Mouse (Mus musculus) urinary bladder, adult 18-20 months (tissue): ENCODE measurements at regions not wholly inside any gene's neighbourhood (a gene's known extent, or its start where the extent isn't known, plus 50 kb on each side); places are given as distances from the start of the nearest gene placed in this dataset.

Experiments
- DNase-seq, 2 experiments: peaks; one replicate each; pipeline ENCODE4 v3.0.0; 2022; ENCODE audit warnings: low spot score in 2 of 2, mixed read lengths in 2 of 2

DNA sequence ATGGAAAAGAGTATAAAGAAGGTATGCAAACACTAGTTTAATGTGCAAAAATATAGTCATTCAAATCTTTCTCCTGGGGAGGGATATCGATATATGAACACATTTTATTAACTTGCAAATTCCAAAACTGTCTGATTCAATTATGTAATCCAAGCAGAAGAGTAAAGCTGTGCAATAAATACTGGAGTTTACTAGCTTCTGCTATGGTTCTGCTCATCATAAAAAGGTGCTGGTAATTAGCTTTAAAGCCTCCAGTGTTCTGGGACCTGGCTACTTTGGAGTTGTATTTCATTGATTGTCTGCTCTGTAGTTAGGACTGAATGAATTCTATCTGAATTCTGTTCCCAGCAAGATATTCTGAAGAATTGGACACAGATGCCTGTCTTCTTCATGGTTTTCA is 602.7 kb upstream of the Akr1e1 start:
- no peak for DNase-seq

DNA sequence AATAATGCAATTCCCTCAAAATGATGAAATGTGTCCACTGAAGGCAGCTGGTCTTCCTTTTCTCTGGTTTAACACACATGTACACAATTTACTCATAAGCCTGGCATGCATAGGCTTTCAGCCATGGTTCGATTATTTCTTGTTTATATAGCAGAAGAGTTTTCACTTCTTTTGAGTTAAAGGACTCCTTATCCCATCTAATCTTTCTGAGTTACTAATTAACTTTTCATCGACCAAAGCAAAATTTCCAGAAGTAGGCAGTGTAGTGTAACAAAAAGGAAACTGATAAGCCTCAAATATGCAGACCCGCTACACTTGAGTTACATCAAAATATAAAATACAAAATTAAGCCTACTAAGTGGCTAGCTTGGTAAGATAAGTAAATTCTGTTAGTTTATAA is 620.5 kb upstream of the Akr1e1 start:
- no peak for DNase-seq

DNA sequence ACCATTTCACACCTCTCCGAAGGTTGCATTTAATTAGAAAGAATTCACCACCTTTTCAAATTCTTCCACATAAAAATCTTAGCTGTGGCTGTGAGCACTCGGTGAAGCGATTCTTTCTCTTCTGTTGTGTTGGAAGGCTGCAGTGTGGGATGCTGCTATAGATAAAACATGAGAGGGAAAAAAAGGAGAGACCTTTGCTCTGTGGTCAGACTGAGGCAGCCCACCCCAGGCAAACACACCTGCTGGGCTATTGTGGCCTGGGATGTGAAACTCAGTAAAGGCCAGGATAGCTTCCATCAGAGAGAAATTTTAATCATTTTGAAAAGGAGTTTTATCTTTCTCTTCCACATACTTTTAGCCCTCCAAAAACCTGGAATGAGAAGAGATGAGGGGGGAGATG is 625.3 kb upstream of the Akr1e1 start:
- DNase-seq = no peak

DNA sequence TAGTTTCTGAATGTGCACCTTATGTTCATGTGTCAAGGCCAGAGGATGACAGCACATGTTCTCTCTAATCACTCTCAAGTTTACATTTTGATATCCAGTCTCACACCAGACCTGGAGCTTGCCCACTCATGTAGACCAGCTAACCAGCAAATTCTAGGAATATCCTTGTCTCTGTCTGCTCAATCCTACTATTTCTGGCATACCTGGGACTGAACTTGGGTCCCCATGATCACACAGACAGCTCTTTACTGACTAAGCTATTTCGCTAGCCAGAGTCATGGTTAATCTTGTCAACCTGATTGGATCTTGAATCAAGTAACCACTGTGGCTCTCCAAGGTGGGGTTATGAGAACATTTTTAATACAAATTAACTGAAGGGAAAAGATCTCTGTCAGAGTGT is 625.9 kb upstream of the Klf6 start:
- DNase-seq = no peak

DNA sequence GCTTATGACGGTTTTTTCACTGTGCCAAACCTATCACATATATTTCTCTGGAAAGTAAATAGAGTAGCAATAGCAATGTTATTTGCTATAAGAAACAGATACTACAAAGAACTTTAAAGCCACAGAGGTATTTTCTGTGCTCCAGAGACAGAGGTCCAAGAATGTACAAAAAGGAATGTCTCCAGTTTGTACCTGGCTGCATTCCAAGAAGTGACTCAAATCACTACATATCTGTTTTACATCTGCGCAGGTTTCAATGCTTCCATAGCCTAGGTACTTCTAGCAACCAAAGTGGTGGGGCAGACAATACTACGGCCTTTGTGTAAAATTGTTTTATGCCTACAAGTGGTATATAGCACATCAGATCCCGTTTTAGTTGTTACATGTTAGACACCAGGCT is 620.7 kb upstream of the Klf6 start:
- DNase-seq = no peak

DNA sequence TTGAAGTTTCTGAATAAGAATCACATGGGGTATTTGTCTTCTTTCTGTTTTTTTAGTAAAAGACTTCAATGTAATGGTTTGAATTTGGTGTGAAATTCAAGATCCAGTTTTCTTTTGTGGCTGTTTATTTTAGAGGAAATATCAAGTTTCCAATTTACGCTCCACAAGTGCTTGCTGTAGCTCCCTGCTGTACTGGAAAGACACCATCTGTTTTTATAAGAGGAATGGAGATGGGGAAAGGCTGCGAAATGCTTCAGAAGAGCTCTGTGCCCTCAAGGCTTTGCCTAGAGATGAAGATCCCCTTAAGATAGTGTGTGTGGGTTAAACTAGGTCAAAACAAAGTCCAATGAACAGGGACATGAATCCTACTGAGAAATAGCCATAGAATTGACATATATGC is 618.5 kb upstream of the Klf6 start:
- DNase-seq = no peak

DNA sequence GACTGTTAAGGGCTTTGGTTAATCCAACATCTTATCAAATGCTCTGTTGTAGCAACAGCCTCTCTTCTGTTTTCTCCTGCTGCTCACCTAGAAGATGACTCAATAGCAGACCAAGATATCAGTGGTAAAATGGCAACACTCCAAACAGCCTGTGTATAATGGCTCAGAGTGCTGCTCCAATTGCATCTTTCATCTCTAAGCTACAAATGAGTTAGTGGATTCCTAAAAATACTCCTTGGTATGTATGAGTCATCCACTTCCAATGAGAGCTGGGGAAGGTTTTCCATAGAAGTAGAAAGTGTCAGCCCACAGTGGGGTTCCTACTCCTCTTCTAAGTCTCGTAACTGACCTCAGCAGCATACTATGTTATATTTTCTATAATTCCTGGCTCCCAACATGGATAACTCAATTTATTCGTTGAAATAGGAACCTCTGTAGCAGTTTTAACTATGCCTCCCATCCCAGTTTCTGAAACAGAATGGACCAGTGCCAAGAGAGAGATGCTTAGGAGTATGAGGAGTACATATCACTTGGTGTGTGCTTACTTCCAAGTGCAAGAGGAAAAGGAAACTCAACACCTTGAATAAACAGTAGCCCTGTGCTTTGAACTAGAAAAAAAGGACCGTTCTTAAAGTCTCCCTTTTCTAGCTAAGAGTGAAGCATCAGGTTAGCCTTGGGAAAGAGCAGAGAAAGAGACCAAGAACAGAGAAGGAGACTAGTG is 612.5 kb upstream of the Klf6 start:
- no peak for DNase-seq

DNA sequence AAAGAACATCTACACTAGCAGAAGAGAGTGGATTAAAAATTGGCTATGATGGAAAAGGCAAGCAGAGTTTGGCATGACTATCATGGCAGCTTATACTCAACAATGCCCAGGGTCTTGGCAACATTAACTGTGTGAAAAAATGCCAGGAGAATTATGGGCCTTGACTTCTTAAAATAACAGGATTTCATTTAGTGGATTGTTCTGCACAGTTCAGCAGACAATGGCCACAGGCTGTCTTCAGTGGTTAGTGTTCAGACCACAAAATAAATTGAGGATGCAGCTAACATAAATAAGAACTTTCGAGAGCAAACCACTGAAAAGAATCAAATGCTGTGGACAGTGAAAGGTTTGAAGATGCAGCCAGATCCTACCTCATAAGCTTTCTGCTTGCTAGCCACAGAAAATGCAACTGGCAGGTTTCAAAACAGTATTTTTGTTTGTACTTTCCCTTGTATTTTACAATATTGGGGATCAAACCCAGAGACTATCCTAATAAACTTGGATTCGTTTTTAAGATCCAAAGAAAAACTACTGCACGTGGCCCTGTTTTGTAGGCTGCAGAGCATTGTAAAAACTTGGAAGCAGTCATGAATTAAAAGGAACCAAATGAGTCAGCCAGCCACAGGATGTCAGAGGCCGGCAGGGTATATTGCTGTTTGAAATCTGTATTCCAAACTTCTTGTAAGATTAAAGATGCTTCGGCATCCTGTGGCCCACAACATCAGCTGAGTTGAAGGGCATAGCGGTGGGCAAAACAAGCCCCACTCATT is 603.2 kb upstream of the Klf6 start:
- no peak for DNase-seq

DNA sequence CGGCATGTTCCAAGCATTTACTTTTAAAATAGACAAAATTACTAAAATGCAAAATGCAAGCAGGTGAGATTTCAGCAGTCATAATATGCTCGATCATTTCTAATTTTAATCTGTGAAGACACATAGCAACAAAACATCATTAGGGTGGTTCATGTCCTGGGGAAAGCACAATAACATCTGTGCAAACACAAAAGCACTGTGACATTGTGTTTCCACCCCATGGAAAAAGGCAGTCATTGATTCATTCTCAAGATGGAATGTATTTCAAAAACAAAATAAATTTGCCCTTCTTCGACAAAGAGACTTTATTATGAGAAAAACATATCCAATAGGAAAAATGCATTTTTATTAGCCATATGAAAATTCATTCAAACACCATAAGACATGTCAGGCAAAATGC is 601.5 kb upstream of the Klf6 start:
- DNase-seq = no peak

DNA sequence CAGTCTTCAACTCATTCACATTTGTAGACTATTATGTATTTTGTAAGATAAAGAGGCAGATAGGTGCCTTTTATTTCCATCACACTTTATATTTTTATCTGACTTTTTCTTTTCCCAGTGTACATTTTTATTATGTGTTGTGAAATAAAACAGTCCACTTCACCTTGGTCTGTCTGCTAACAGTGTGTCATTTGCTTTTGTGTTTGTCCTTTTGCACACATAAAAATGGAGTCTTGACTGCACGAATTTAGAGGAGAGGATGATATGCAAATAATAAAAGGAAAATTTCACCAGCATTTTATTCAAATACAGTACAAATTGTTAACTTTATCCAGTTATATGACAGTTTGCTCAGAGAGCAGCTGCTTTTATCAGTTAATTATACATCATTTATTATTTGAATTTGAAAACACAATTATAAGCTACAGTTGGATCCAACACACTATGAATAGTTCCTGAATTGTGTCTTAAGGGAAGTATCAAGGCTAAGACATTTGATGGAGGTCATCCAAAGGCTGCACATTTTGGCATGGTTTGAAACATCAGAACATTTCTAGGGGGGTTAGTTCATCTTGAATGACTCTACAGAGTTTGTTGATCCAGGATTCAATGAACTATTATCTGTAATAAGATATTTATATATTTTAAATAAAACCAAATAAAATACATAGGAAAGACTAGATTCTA is 588.6 kb upstream of the Klf6 start:
- no peak for DNase-seq

DNA sequence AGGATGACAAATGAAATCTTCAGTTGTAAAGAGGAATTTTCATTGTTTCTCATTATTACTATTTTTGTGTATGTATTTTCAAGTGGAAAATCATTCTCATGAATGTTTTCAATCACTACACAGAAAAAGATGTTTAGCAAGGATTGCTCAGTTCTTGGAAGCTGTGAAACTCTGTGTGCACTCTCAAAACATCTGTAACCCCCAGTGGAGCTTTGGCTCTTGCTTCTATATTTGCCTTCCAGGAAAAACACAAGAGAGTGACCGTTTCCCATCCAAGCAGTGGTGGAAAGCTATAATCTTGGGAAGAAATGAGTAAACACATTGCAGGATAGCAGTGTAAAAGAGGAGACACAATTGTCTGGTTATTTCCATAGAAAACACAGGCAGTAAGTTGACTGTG is 584.7 kb upstream of the Klf6 start:
- DNase-seq = no peak

DNA sequence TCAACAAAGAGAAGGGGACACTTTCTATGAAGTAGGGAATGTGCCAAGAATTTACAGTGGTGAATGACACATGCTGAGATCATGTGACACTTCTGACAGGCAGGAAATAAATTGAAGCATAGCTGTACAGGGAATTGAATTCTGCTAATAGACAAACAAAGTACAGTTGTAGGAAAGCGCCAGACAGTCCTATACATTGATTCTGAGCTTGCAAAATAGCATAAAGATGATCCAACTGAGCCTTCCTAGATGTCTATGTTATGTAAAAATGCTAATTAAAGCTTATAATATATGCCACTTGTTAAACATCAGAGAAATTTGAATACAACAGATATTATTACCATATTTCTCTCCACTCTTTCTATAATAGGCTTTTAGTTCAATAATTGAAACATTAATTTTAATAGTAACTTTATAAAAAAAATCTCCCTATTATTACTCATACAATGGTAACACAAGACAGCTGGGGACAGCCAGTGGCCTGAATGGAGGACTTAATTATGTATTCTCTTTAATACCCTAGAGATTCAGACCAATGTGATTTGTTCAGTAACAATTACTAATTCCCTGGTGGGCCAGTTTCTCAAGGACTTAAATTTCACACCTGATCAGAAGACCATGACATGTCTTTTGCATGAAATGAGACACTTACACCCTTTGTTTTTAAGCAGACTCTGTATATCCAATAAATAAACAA is 571.4 kb upstream of the Klf6 start:
- DNase-seq = no peak

DNA sequence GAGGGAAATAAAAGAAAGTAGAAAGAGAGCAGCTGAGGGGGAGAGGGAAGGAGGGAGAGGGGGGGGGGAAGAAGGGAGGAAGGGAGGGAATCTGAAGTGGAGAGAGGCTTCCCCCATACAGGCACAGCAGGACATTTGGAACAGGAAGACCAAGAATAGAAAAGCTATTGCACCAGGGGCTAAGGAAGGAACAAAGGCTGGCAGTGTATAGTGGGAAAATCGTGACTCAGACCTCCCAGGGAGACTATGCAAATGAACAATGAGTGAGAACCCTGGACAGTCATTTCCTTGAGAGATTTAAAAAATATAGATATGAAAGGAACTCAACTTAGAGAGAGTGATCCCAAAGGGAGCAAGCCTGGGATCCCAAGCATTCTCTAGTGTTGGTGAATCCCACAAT is 559.1 kb upstream of the Klf6 start:
- no peak for DNase-seq

DNA sequence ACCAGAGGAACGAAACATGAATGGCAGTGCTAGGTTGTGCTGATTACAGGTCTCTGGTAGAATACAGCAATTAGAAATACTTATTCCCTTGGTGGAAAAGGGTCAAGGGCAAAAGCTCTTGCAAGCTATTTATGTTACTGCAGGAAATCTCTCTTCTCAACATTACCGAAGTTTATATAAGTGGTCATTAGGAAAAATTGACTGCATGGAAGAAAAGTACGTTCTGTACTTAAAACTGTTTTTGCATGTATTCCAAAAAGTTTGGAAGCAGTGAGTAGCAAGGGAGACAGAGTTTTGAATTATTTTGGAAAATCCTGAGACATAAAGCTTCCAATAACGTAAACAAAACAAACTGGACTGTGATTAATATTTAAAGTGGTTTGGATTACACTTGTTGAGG is 554.6 kb upstream of the Klf6 start:
- DNase-seq = no peak

DNA sequence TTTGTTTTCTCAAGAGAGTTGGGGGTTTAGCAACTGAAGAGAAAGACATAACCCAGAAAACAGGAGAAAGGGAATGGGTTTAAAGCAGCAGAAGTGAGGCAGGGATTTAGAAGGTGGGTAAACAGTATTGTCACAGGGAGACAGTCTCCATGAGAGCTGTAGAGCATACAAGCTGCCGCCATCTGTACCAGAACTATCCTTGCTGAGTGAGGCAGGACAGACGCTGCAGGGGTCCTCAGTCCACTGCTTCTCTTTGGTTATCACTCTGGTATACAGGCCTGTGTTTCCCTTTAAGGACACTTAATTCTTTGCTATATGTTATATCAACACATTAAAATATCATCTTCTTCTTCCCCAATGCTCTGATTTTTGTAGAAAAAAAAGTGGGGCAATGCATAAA is 548.0 kb upstream of the Klf6 start:
- DNase-seq = no peak

DNA sequence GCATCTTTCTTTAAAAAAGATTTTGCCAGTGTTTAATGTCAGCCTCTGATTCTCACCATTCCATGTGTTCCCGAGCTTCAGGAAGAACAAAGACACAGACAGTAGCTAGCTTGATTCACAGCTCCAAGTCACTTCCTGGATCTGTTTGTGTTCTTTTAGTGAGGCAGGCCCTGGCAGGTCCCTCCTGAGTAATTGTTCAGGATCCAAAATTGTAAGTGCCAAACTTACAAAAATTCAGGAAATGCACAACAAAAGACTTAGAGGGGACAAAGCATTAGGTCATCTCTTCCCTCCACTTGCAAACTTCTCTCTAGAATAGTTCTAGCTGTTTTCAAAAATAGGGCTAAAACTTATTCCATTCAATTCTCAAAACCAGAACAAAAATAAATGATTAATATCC is 546.3 kb upstream of the Klf6 start:
- no peak for DNase-seq

DNA sequence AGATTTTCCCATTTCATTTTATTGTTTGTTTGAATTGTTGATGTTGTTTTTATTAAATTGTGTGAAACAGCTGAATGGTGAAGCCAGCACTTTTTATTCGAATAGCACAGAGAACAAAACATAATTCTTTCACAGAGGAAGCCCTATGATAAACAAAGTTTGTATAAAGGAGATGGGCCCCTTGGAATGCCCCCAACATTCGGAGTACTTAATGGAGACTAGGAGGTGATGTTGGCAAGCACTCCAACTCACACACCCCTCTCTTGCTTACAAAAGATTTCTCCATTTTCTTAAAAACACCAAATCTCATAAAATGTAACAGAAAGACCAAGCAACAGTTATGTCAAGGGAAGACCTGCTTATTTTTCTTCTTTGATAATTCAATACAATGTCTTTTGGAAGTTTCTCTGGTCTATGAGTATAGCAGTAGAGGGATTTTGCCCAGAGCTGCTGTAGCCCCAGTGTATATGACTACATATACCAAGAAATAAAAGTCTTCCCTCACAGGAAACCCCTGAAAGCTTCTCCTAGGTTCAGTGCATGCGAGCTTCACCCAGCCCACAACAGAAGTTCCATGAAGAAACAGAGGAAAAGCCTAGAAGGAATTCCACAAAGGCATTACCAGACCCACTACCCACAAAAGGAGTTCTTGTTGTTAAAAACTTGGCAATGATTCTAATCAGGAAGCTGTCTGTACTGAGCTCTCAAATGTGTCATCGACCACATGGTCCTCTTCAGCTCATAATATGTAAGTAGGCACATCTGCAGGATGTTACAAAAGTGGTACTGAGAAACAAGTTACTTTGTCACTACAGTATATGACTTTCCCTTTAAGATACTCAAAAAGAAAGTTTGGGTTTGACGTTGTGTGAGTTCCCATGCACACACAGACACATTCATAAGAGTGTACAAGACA is 543.1 kb upstream of the Klf6 start:
- DNase-seq = no peak

DNA sequence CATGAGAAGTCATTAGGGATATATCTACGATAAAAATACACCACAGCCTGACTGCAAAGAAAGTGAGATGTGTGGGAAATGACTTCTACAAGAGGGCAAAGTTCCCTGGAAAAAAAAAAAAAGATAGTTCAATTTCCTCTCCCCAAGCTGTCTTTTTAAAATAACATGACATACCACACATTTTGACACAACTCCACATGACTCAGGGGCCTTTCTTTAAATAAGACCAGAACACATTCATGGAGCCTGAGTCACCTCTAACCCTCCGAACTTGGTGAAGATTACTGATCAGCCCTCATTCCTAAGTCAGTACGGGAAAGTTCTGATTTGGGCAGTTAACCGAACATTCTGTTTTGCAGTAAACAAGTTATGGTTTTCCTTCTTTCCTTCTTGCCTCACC is 515.6 kb upstream of the Klf6 start:
- no peak for DNase-seq

DNA sequence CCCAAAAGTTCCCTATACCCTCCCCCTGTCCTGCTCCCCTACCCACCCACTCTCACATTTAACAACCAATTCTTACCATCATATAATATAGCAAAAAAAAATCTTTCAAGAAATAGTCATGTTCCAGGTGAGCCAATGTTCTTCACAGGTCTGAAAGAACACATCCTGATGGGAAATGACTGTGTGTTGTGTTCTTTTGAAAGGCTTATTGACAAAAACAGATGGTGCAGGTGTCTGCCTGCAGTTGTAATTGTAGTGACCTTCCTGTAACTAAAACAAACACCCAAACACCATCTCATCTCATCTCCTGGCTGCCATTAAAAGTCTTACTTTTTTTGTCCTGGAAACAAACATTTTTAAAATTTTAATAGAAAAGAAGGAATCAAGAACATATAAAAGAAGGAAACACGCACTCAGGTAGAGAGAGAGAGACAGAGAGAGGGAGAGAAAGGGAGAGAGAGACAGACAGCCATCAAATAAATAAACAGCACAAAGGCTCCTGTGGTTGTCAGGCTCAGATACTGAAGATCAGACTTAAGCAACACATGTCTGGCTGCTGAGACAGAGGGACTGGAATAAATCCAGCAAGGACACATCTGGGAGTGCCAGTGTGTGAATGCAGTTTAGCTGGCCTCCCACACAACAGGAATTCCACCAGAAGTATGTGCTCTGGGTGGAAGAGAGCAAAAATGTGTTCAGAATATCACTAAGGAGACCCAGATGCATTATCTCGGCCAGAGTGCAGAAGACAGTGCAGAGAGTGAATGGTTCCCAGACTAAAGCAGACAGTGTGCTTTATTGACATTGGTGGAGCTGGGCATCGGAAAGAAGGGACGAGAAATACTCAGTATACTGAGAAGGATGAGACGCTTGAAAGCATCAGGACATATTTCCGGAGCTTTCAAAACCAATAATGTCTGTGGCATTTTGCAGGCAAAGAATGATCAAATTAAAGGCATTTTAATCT is 513.5 kb upstream of the Klf6 start:
- no peak for DNase-seq
